Mouse (Mus musculus) limb, embryonic 10.5 days (tissue): ENCODE measurements at regions not wholly inside any gene's neighbourhood (a gene's known extent, or its start where the extent isn't known, plus 50 kb on each side); places are given as distances from the start of the nearest gene placed in this dataset.

Experiments
- DNase-seq: peaks from one replicate; pipeline ENCODE4 v3.0.0-alpha.2; 2017; ENCODE audit warnings: low spot score
- H3K27ac ChIP-seq: fragments of 300-500 bp; sonication (generic); 2 replicates; pipeline ENCODE4 v1.5.1; 2016; ENCODE audit warnings: mild to moderate bottlenecking
- H3K27me3 ChIP-seq: fragments of 300-500 bp; sonication (generic); 2 replicates; pipeline ENCODE4 v1.6.1; 2016; ENCODE audit warnings: low read depth, mild to moderate bottlenecking; ENCODE audit not compliant: poor library complexity, severe bottlenecking
- H3K36me3 ChIP-seq: fragments of 300-500 bp; sonication (generic); 2 replicates; pipeline ENCODE4 v1.6.1; 2016; ENCODE audit warnings: mild to moderate bottlenecking, moderate library complexity
- H3K4me1 ChIP-seq: fragments of 300-500 bp; sonication (generic); 2 replicates; pipeline ENCODE4 v1.6.1; 2016
- H3K4me3 ChIP-seq: fragments of 300-500 bp; sonication (generic); 2 replicates; pipeline ENCODE4 v1.5.1; 2016; ENCODE audit warnings: mild to moderate bottlenecking, moderate library complexity
- H3K9me3 ChIP-seq: fragments of 300-500 bp; sonication (generic); replicated peaks from 2 replicates; pipeline ENCODE4 v1.6.1; 2016; ENCODE audit warnings: mild to moderate bottlenecking
- WGBS: fragments of 180-500 bp; shearing (Covaris S2); methylation state at CpG from one replicate; pipeline ENCODE4 v1.1.7; 2016; 5-methylcytosine and 5-hydroxymethylcytosine counted together

GRCm38 (mm10) chr4:87718166-87718805 is 314.9 kb downstream of the Mllt3 start:
- no peak overlapping the region for H3K27ac ChIP-seq
- DNase-seq: no peak
- H3K36me3 ChIP-seq: no peaks in the 10 kb centered on the region
- H3K9me3 ChIP-seq: no peaks in the 10 kb centered on the region
- 80% methylated on average over 9 of the region's 9 CpGs for WGBS
- H3K4me3 ChIP-seq: no peak overlapping the region
- H3K27me3 ChIP-seq: peaks cover 29% of the 10 kb centered on the region
- peaks cover 17% of the 10 kb centered on the region for H3K4me1 ChIP-seq

- Histone ChIP-seq H3K36me3 (no peaks in the 10 kb centered on the region), H3K4me3 (no peak overlapping the region), H3K4me1 (peaks cover 3% of the 10 kb centered on the region; the same call in 1 of the 2 replicates), H3K9me3 (no peaks in the 10 kb centered on the region), H3K27ac (no peak overlapping the region), H3K27me3 (peaks cover 22% of the 10 kb centered on the region)
- 56% methylated on average over 11 of the region's 11 CpGs for WGBS
- DNase-seq: no peak
These were observed 317.8 kb downstream of the Mllt3 start for GRCm38 (mm10) chr4:87715212-87715933.

GRCm38 (mm10) chr4:87712691-87713090 is 320.5 kb downstream of the Mllt3 start:
- H3K9me3 ChIP-seq: no peaks in the 10 kb centered on the region
- H3K27ac ChIP-seq: no peak overlapping the region

GRCm38 (mm10) chr4:87712286-87712685 is 320.9 kb downstream of the Mllt3 start:
- Histone ChIP-seq H3K27ac (no peak overlapping the region), H3K27me3 (peaks cover 18% of the 10 kb centered on the region; the same call in 1 of the 2 replicates), H3K4me3 (no peak overlapping the region), H3K4me1 (peaks cover 11% of the 10 kb centered on the region), H3K9me3 (no peaks in the 10 kb centered on the region), H3K36me3 (no peaks in the 10 kb centered on the region)
- WGBS: 91% methylated on average over 3 of the region's 3 CpGs
- DNase-seq: no peak

More at GRCm38 (mm10) chr4:87712691-87713090, 320.5 kb downstream of the Mllt3 start:
- no peaks in the 10 kb centered on the region for H3K36me3 ChIP-seq
- H3K27me3 ChIP-seq: peaks cover 18% of the 10 kb centered on the region; the same call in 1 of the 2 replicates
- peaks cover 11% of the 10 kb centered on the region for H3K4me1 ChIP-seq
- 31% methylated on average over 2 of the region's 2 CpGs for WGBS
- no peak overlapping the region for H3K4me3 ChIP-seq
- no peak for DNase-seq

GRCm38 (mm10) chr4:87711185-87711827 is 321.9 kb downstream of the Mllt3 start:
- Histone ChIP-seq H3K27ac (no peak overlapping the region), H3K4me1 (peaks cover 11% of the 10 kb centered on the region), H3K4me3 (no peak overlapping the region), H3K27me3 (peaks cover 18% of the 10 kb centered on the region; the same call in 1 of the 2 replicates), H3K9me3 (no peaks in the 10 kb centered on the region), H3K36me3 (no peaks in the 10 kb centered on the region)
- DNase-seq: no peak
- WGBS: 90% methylated on average over 8 of the region's 8 CpGs

GRCm38 (mm10) chr4:87708981-87709645 is 324.1 kb downstream of the Mllt3 start:
- Histone ChIP-seq H3K9me3 (no peaks in the 10 kb centered on the region), H3K4me1 (peaks cover 7% of the 10 kb centered on the region), H3K27me3 (peaks cover 18% of the 10 kb centered on the region; the same call in 1 of the 2 replicates), H3K4me3 (no peak overlapping the region), H3K36me3 (no peaks in the 10 kb centered on the region), H3K27ac (no peak overlapping the region)
- DNase-seq: no peak
- 3% methylated on average over 5 of the region's 5 CpGs for WGBS

- Histone ChIP-seq H3K36me3 (no peaks in the 10 kb centered on the region), H3K4me3 (no peak overlapping the region), H3K27me3 (peaks cover 9% of the 10 kb centered on the region; the same call in 1 of the 2 replicates), H3K4me1 (peaks cover 15% of the 10 kb centered on the region), H3K27ac (no peak overlapping the region), H3K9me3 (no peaks in the 10 kb centered on the region)
- WGBS: 33% methylated on average over 2 of the region's 2 CpGs
- DNase-seq: no peak
These were observed 325.8 kb downstream of the Mllt3 start for GRCm38 (mm10) chr4:87707386-87707785.

- Histone ChIP-seq H3K36me3 (no peaks in the 10 kb centered on the region), H3K27ac (no peak overlapping the region), H3K4me1 (peaks cover 30% of the 10 kb centered on the region), H3K27me3 (no peaks in the 10 kb centered on the region), H3K9me3 (no peaks in the 10 kb centered on the region), H3K4me3 (no peak overlapping the region)
- 74% methylated on average over 4 of the region's 4 CpGs for WGBS
- no peak for DNase-seq
These were observed 330.3 kb downstream of the Mllt3 start for GRCm38 (mm10) chr4:87702834-87703233.

- WGBS: 81% methylated on average over 3 of the region's 3 CpGs
- Histone ChIP-seq H3K9me3 (no peaks in the 10 kb centered on the region), H3K36me3 (no peaks in the 10 kb centered on the region), H3K4me3 (no peak overlapping the region), H3K27me3 (no peaks in the 10 kb centered on the region), H3K27ac (no peak overlapping the region), H3K4me1 (peaks cover 30% of the 10 kb centered on the region)
- no peak for DNase-seq
These were observed 330.9 kb downstream of the Mllt3 start for GRCm38 (mm10) chr4:87702290-87702689.

- Histone ChIP-seq H3K36me3 (no peaks in the 10 kb centered on the region), H3K4me1 (peaks cover 30% of the 10 kb centered on the region), H3K27ac (no peak overlapping the region), H3K4me3 (no peak overlapping the region), H3K27me3 (no peaks in the 10 kb centered on the region), H3K9me3 (no peaks in the 10 kb centered on the region)
- WGBS: 81% methylated on average over 4 of the region's 4 CpGs
- no peak for DNase-seq
These were observed 332.1 kb downstream of the Mllt3 start for GRCm38 (mm10) chr4:87701024-87701423.

GRCm38 (mm10) chr4:87700508-87700907 is 332.7 kb downstream of the Mllt3 start:
- no peak for DNase-seq
- Histone ChIP-seq H3K27ac (no peak overlapping the region), H3K4me1 (peaks cover 30% of the 10 kb centered on the region), H3K9me3 (no peaks in the 10 kb centered on the region), H3K27me3 (no peaks in the 10 kb centered on the region), H3K4me3 (no peak overlapping the region), H3K36me3 (no peaks in the 10 kb centered on the region)
- 76% methylated on average over 2 of the region's 2 CpGs for WGBS

GRCm38 (mm10) chr4:87699586-87699985 is 333.6 kb downstream of the Mllt3 start:
- Histone ChIP-seq H3K4me1 (peaks cover 30% of the 10 kb centered on the region), H3K27me3 (no peaks in the 10 kb centered on the region), H3K36me3 (no peaks in the 10 kb centered on the region), H3K9me3 (no peaks in the 10 kb centered on the region), H3K4me3 (no peak overlapping the region), H3K27ac (no peak overlapping the region)
- no peak for DNase-seq
- WGBS: 47% methylated on average over 4 of the region's 4 CpGs
